Mouse (Mus musculus): ENCODE measurements around the gene Hsd17b12. TPM values are rescaled to one million over a fixed set of nuclear protein-coding genes. Genes with fewer than 3 reads are reported as not detected.

Gene Hsd17b12
- polyA plus RNA-seq, 1 experiment from 2014 or later: 150 TPM

DNA sequence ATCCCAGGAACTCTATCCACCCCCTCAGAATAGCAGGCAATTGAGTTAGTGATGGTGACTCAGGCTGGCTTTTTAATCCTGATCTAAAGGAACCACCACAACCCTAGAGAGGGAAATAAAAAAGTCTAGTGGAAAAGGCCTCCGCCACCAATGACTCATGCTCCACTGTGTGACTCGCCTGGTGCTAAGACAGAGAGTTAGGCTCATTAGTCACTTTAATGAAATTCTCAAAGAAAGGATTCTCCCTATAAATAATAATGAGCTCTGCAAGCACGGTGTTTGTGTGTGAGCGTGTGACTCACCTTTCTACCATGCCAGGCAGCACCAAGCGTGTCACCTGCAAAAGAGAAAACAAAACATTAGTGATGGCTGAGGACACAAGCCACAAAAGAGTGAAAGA, 105.8 kb downstream of the Hsd17b12 start:
- Histone ChIP-seq H3K4me1 (ENCODE audit: control insufficient read depth, insufficient read depth, low read length) (peaks cover 30% of the 10 kb centered on the region), H3K9ac (ENCODE audit: low read depth, low read length) (no peak overlapping the region), H3K27ac (ENCODE audit: low read length) (no peak overlapping the region), H3K4me2 (ENCODE audit: low read length) (no peak overlapping the region), H3K4me3 (ENCODE audit: low read depth, low read length) (no peak overlapping the region), H3K9me3 (replicated peaks; ENCODE audit: control insufficient read depth, low read length, poor library complexity, severe bottlenecking) (no peaks in the 10 kb centered on the region), H3K36me3 (ENCODE audit: control insufficient read depth, insufficient read depth, low read length) (no peaks in the 10 kb centered on the region), H3K27me3 (ENCODE audit: control insufficient read depth, insufficient read depth, low read depth, low read length) (no peaks in the 10 kb centered on the region)
- 85% methylated on average over 5 of the region's 5 CpGs for WGBS
- no peak for ATAC-seq

GRCm38 (mm10) chr2:94050901-94051300, 106.9 kb downstream of the Hsd17b12 start:
- Histone ChIP-seq H3K36me3 (ENCODE audit: control insufficient read depth, insufficient read depth, low read length) (no peaks in the 10 kb centered on the region), H3K9me3 (replicated peaks; ENCODE audit: control insufficient read depth, low read length, poor library complexity, severe bottlenecking) (no peaks in the 10 kb centered on the region), H3K4me2 (ENCODE audit: low read length) (no peak overlapping the region), H3K9ac (ENCODE audit: low read depth, low read length) (no peak overlapping the region), H3K4me3 (ENCODE audit: low read depth, low read length) (no peak overlapping the region), H3K27me3 (ENCODE audit: control insufficient read depth, insufficient read depth, low read depth, low read length) (no peaks in the 10 kb centered on the region), H3K27ac (ENCODE audit: low read length) (no peak overlapping the region; the same call in 1 of the 2 replicates), H3K4me1 (ENCODE audit: control insufficient read depth, insufficient read depth, low read length) (peaks cover 30% of the 10 kb centered on the region)
- no peak for ATAC-seq
- 99% methylated on average over 3 of the region's 3 CpGs for WGBS

DNA sequence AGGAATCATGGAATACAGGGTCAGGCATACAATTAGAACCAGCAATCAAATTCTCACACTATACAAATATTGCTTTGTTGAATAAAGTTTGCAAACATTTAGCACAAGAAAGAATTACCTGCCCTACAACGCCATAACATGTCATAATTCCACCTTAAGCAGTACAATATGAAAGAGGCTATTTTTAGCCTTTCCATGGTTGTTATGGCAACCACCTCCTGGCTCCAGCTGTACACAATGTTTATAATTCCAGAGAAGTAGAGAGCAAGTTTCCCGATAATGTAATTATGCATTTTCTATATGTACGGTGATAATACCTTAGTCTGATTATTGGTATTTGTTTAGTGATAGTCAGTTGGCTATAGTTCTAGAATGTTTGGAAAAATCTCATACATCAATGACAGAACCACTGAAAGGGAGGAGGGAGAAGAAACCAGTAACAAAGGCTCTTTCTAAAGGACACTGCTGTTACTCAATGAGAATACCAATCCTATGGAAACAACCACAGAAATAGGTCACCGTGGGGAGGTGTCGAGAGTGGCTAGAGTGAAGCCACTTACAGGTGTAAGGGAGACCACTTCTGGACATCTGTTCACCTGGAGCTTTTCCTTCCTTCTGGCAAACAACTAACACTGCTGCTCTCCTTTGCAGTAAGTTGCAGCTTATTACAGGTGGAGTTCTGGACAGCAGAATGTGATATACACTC, 108.1 kb downstream of the Hsd17b12 start:
- no peaks in the 10 kb centered on the region for H3K27me3 ChIP-seq (ENCODE audit: control insufficient read depth, insufficient read depth, low read depth, low read length)
- peaks cover 39% of the 10 kb centered on the region for H3K4me1 ChIP-seq (ENCODE audit: control insufficient read depth, insufficient read depth, low read length)
- 46% methylated on average over 5 of the region's 5 CpGs for WGBS
- no peaks in the 10 kb centered on the region for H3K9me3 ChIP-seq (replicated peaks; ENCODE audit: control insufficient read depth, low read length, poor library complexity, severe bottlenecking)
- H3K9ac ChIP-seq (ENCODE audit: low read depth, low read length): no peak overlapping the region
- H3K4me3 ChIP-seq (ENCODE audit: low read depth, low read length): no peak overlapping the region
- no peaks in the 10 kb centered on the region for H3K36me3 ChIP-seq (ENCODE audit: control insufficient read depth, insufficient read depth, low read length)
- peak; percentile 90 for ATAC-seq
- H3K27ac ChIP-seq (ENCODE audit: low read length): peak overlapping the region; percentile 83
- peak overlapping the region; percentile 10 for H3K4me2 ChIP-seq (ENCODE audit: low read length)

GRCm38 (mm10) chr2:94048733-94049470, 108.9 kb downstream of the Hsd17b12 start:
- Histone ChIP-seq H3K9me3 (replicated peaks; ENCODE audit: control insufficient read depth, low read length, poor library complexity, severe bottlenecking) (no peaks in the 10 kb centered on the region), H3K36me3 (ENCODE audit: control insufficient read depth, insufficient read depth, low read length) (no peaks in the 10 kb centered on the region), H3K9ac (ENCODE audit: low read depth, low read length) (no peak overlapping the region), H3K4me2 (ENCODE audit: low read length) (peak overlapping the region; percentile 10), H3K4me1 (ENCODE audit: control insufficient read depth, insufficient read depth, low read length) (peaks cover 45% of the 10 kb centered on the region), H3K4me3 (ENCODE audit: low read depth, low read length) (no peak overlapping the region), H3K27me3 (ENCODE audit: control insufficient read depth, insufficient read depth, low read depth, low read length) (no peaks in the 10 kb centered on the region), H3K27ac (ENCODE audit: low read length) (peak overlapping the region; percentile 83)
- 51% methylated on average over 5 of the region's 5 CpGs for WGBS
- peak; percentile 83 for ATAC-seq

GRCm38 (mm10) chr2:94048271-94048670, 109.5 kb downstream of the Hsd17b12 start:
- Histone ChIP-seq H3K4me2 (ENCODE audit: low read length) (no peak overlapping the region), H3K27me3 (ENCODE audit: control insufficient read depth, insufficient read depth, low read depth, low read length) (no peaks in the 10 kb centered on the region), H3K4me1 (ENCODE audit: control insufficient read depth, insufficient read depth, low read length) (peaks cover 49% of the 10 kb centered on the region), H3K36me3 (ENCODE audit: control insufficient read depth, insufficient read depth, low read length) (no peaks in the 10 kb centered on the region), H3K9me3 (replicated peaks; ENCODE audit: control insufficient read depth, low read length, poor library complexity, severe bottlenecking) (no peaks in the 10 kb centered on the region), H3K27ac (ENCODE audit: low read length) (peak overlapping the region; percentile 83), H3K4me3 (ENCODE audit: low read depth, low read length) (no peak overlapping the region), H3K9ac (ENCODE audit: low read depth, low read length) (no peak overlapping the region)
- 12% methylated on average over 1 of the region's 1 CpGs for WGBS
- ATAC-seq: no peak

GRCm38 (mm10) chr2:94045411-94046090, 112.2 kb downstream of the Hsd17b12 start:
- 63% methylated on average over 6 of the region's 6 CpGs for WGBS
- Histone ChIP-seq H3K27ac (ENCODE audit: low read length) (peak overlapping the region; percentile 80; the same call in 1 of the 2 replicates), H3K4me3 (ENCODE audit: low read depth, low read length) (no peak overlapping the region), H3K4me2 (ENCODE audit: low read length) (no peak overlapping the region), H3K9ac (ENCODE audit: low read depth, low read length) (no peak overlapping the region), H3K9me3 (replicated peaks; ENCODE audit: control insufficient read depth, low read length, poor library complexity, severe bottlenecking) (no peaks in the 10 kb centered on the region), H3K4me1 (ENCODE audit: control insufficient read depth, insufficient read depth, low read length) (peaks cover 56% of the 10 kb centered on the region), H3K27me3 (ENCODE audit: control insufficient read depth, insufficient read depth, low read depth, low read length) (no peaks in the 10 kb centered on the region), H3K36me3 (ENCODE audit: control insufficient read depth, insufficient read depth, low read length) (no peaks in the 10 kb centered on the region)
- ATAC-seq: no peak

DNA sequence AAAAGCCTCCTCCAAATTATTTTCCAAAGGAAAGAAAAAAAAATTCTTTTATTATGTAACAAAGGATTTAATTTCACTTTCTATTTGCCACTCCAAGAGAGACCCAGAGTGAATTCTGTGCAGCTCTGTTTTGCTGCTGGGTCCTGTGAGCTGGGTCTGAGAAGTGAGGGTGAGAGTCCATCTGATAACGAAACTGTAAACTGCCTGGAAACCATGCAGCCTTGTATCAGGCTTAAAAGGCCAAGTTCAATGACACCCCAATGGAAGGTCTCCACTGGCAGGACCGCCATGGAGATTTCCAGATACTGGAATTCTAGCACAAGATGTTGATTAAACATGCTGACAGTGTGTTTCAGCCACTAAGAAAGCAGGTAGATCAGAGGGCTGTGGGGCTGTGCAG, 113.6 kb downstream of the Hsd17b12 start:
- Histone ChIP-seq H3K36me3 (ENCODE audit: control insufficient read depth, insufficient read depth, low read length) (no peaks in the 10 kb centered on the region), H3K4me2 (ENCODE audit: low read length) (no peak overlapping the region), H3K9me3 (replicated peaks; ENCODE audit: control insufficient read depth, low read length, poor library complexity, severe bottlenecking) (no peaks in the 10 kb centered on the region), H3K4me3 (ENCODE audit: low read depth, low read length) (no peak overlapping the region), H3K9ac (ENCODE audit: low read depth, low read length) (no peak overlapping the region), H3K27me3 (ENCODE audit: control insufficient read depth, insufficient read depth, low read depth, low read length) (no peaks in the 10 kb centered on the region), H3K4me1 (ENCODE audit: control insufficient read depth, insufficient read depth, low read length) (peaks cover 44% of the 10 kb centered on the region), H3K27ac (ENCODE audit: low read length) (peak overlapping the region; percentile 80)
- WGBS: 47% methylated on average over 2 of the region's 2 CpGs
- peak; percentile 31; the same call in 1 of the 2 replicates for ATAC-seq

- H3K27me3 ChIP-seq (ENCODE audit: control insufficient read depth, insufficient read depth, low read depth, low read length): no peaks in the 10 kb centered on the region
- peak overlapping the region; percentile 20; the same call in 1 of the 2 replicates for H3K9ac ChIP-seq (ENCODE audit: low read depth, low read length)
- no peaks in the 10 kb centered on the region for H3K36me3 ChIP-seq (ENCODE audit: control insufficient read depth, insufficient read depth, low read length)
- peak; percentile 91 for ATAC-seq
- peak overlapping the region; percentile 75 for H3K27ac ChIP-seq (ENCODE audit: low read length)
- peaks cover 39% of the 10 kb centered on the region for H3K4me1 ChIP-seq (ENCODE audit: control insufficient read depth, insufficient read depth, low read length)
- WGBS: 22% methylated on average over 5 of the region's 5 CpGs
- H3K4me2 ChIP-seq (ENCODE audit: low read length): peak overlapping the region; percentile 39
- no peaks in the 10 kb centered on the region for H3K9me3 ChIP-seq (replicated peaks; ENCODE audit: control insufficient read depth, low read length, poor library complexity, severe bottlenecking)
- H3K4me3 ChIP-seq (ENCODE audit: low read depth, low read length): no peak overlapping the region
Observed at GRCm38 (mm10) chr2:94043662-94044061, 114.1 kb downstream of the Hsd17b12 start.

Measured in midbrain, embryonic 16.5 days (tissue).